Mouse (Mus musculus): ENCODE data around the gene Kcnj6.

- TF ChIP-seq CTCF (IDR thresholded peaks at IDR 0.05; ENCODE audit: control insufficient read depth, insufficient read depth, low read length), result no peak
- no peak for TF ChIP-seq POLR2A (IDR thresholded peaks at IDR 0.05; ENCODE audit: borderline replicate concordance, control insufficient read depth, low read depth, low read length)
Measured at GRCm38 (mm10) chr16:94865101-94865500, 132.4 kb downstream of the Kcnj6 start.
